Mouse (Mus musculus) liver, embryonic 14.5 days (tissue): ENCODE measurements around the gene Stard9. TPM values are rescaled to one million over a fixed set of nuclear protein-coding genes. Genes with fewer than 3 reads are reported as not detected.

Experiments used
- ATAC-seq: fragments of 200-750 bp; cut with Nextera tagmentation; 2 replicates; pipeline ENCODE4 v1.8.0; 2017; ENCODE audit warnings: moderate number of reproducible peaks, mild to moderate bottlenecking, moderate library complexity; ENCODE audit not compliant: insufficient read depth
- DNase-seq, 3 experiments: peaks; one replicate each; pipeline ENCODE4 v3.0.0-alpha.2; 2012 to 2013; ENCODE audit warnings: low read depth in 3 of 3, low spot score in 3 of 3
- H3K27ac ChIP-seq: fragments of 300-500 bp; sonication (generic); 2 replicates; pipeline ENCODE4 v1.5.1; 2014; ENCODE audit warnings: moderate library complexity, mild to moderate bottlenecking, control low read depth, inconsistent platforms
- H3K27me3 ChIP-seq: fragments of 300-500 bp; sonication (generic); 2 replicates; pipeline ENCODE4 v1.6.1; 2014; ENCODE audit warnings: mild to moderate bottlenecking, low read length, moderate library complexity; ENCODE audit not compliant: control insufficient read depth, insufficient read depth
- H3K36me3 ChIP-seq: fragments of 300-500 bp; sonication (generic); replicated peaks from 2 replicates; pipeline ENCODE4 v1.6.1; 2014; ENCODE audit warnings: low read depth; ENCODE audit not compliant: control insufficient read depth, insufficient read depth
- H3K4me1 ChIP-seq, 2 experiments: fragments of 200-500 bp in 1 of 2; fragments of 300-500 bp in 1 of 2; sonication (generic) in 1 of 2; replicated peaks; 2 replicates each; pipeline ENCODE4 v1.6.1; 2012 to 2014; ENCODE audit warnings: antibody characterized with exemption in 1 of 2, inconsistent platforms in 1 of 2, low read length in 1 of 2; ENCODE audit not compliant: control insufficient read depth in 2 of 2, insufficient read depth in 2 of 2
- H3K4me2 ChIP-seq: fragments of 300-500 bp; sonication (generic); 2 replicates; pipeline ENCODE4 v1.6.1; 2014; ENCODE audit warnings: low read depth, mild to moderate bottlenecking, control low read depth, moderate library complexity
- H3K4me3 ChIP-seq, 2 experiments: fragments of 200-500 bp in 1 of 2; fragments of 300-500 bp in 1 of 2; sonication (generic) in 1 of 2; 2 replicates each; pipeline ENCODE4 v1.5.1; 2012 to 2014; ENCODE audit warnings: low read depth in 2 of 2, low read length in 2 of 2, mild to moderate bottlenecking in 2 of 2, control low read depth in 1 of 2, inconsistent platforms in 1 of 2, moderate library complexity in 1 of 2; ENCODE audit not compliant: insufficient read depth in 1 of 2
- H3K9ac ChIP-seq: fragments of 300-500 bp; sonication (generic); replicated peaks from 2 replicates; pipeline ENCODE4 v1.6.1; 2014; ENCODE audit warnings: mild to moderate bottlenecking, control low read depth, moderate library complexity
- H3K9me3 ChIP-seq: fragments of 300-500 bp; sonication (generic); 2 replicates; pipeline ENCODE4 v1.6.1; 2016; ENCODE audit warnings: low read length, mixed read lengths; ENCODE audit not compliant: control insufficient read depth
- CTCF ChIP-seq: IDR thresholded peaks from 2 replicates; pipeline ENCODE4 v1.5.1; 2016; ENCODE audit warnings: antibody characterized with exemption, low read depth, control low read depth
- EP300 ChIP-seq: IDR thresholded peaks from 2 replicates; pipeline ENCODE4 v1.6.1; 2016; ENCODE audit warnings: antibody characterized with exemption, low read depth
- WGBS: fragments of 180-500 bp; shearing (Covaris S2); extraction: QIAGEN DNeasy Blood & Tissue Kit; methylation state at CpG from one replicate; pipeline ENCODE4 v1.1.7; 2014; ENCODE audit not compliant: insufficient replicate concordance; 5-methylcytosine and 5-hydroxymethylcytosine counted together
- polyA plus RNA-seq, 2 experiments: library from polyadenylated mRNA; depleted of rRNA in 1 of 2; stranded (reverse) in 1 of 2; unstranded in 1 of 2; fragments of >200 nt; fragmentation: Nextera tagmentation in 1 of 2; extraction: Ambion mirVana in 1 of 2; gene quantifications; 2 replicates each; pipeline versions ENCODE4 v1.2.1 to v1.2.3; 2012 to 2014

Gene Stard9
- polyA plus RNA-seq, 2 experiments = 0.56 to 1.5 TPM

GRCm38 (mm10) chr2:120659318-120659717 lies 30.4 kb downstream of the Stard9 start:
- H3K36me3 ChIP-seq = no peaks in the 10 kb centered on the region
- no peak overlapping the region for H3K9ac ChIP-seq
- no peak for DNase-seq
- H3K27me3 ChIP-seq = no peaks in the 10 kb centered on the region
- H3K9me3 ChIP-seq = no peaks in the 10 kb centered on the region
- TF ChIP-seq CTCF = no peak
- TF ChIP-seq EP300 = no peak
- H3K4me2 ChIP-seq = no peak overlapping the region
- no peak for ATAC-seq
- no peak overlapping the region for H3K27ac ChIP-seq
- peaks cover 20 to 43% of the 10 kb centered on the region in 2 experiments for H3K4me1 ChIP-seq
- no peak overlapping the region for H3K4me3 ChIP-seq

GRCm38 (mm10) chr2:120660486-120661078 lies 31.7 kb downstream of the Stard9 start:
- peak; percentile 88 for TF ChIP-seq EP300
- no peak for TF ChIP-seq CTCF
- Histone ChIP-seq H3K4me3 (no peak overlapping the region), H3K9me3 (no peaks in the 10 kb centered on the region), H3K27me3 (no peaks in the 10 kb centered on the region), H3K4me1 (peaks cover 20 to 43% of the 10 kb centered on the region in 2 experiments), H3K4me2 (0 out of 2 replicates have a peak overlapping the region, but pooled peaks have one; percentile 22), H3K27ac (no peak overlapping the region), H3K36me3 (no peaks in the 10 kb centered on the region), H3K9ac (no peak overlapping the region; the same call in 1 of the 2 replicates)
- ATAC-seq = peak; percentile 83
- 17% methylated on average over 5 of the region's 5 CpGs for WGBS
- DNase-seq = peak; percentile 49 to 60 (median 58)

- H3K36me3 ChIP-seq = no peaks in the 10 kb centered on the region
- no peak for ATAC-seq
These were observed 33.8 kb downstream of the Stard9 start for GRCm38 (mm10) chr2:120662766-120663165.

GRCm38 (mm10) chr2:120663491-120664154 lies 34.7 kb downstream of the Stard9 start:
- H3K36me3 ChIP-seq = no peaks in the 10 kb centered on the region
- no peak overlapping the region for H3K9ac ChIP-seq
- DNase-seq = no peak
- H3K4me3 ChIP-seq = no peak overlapping the region
- no peaks in the 10 kb centered on the region for H3K9me3 ChIP-seq
- 65% methylated on average over 3 of the region's 3 CpGs for WGBS
- no peaks in the 10 kb centered on the region for H3K27me3 ChIP-seq
- TF ChIP-seq EP300 = no peak
- no peak for TF ChIP-seq CTCF
- H3K4me1 ChIP-seq = peaks cover 13 to 26% of the 10 kb centered on the region in 2 experiments
- no peak overlapping the region for H3K4me2 ChIP-seq
- H3K27ac ChIP-seq = no peak overlapping the region
- no peak for ATAC-seq

More at GRCm38 (mm10) chr2:120662766-120663165, 33.8 kb downstream of the Stard9 start:
- Histone ChIP-seq H3K27ac (no peak overlapping the region), H3K4me1 (peaks cover 13 to 30% of the 10 kb centered on the region in 2 experiments), H3K9me3 (no peaks in the 10 kb centered on the region), H3K4me3 (no peak overlapping the region), H3K9ac (no peak overlapping the region), H3K4me2 (no peak overlapping the region), H3K27me3 (no peaks in the 10 kb centered on the region)
- no peak for TF ChIP-seq CTCF
- no peak for TF ChIP-seq EP300
- DNase-seq = no peak

GRCm38 (mm10) chr2:120667446-120667845 lies 38.5 kb downstream of the Stard9 start:
- H3K4me1 ChIP-seq = no peaks in the 10 kb centered on the region
- H3K27ac ChIP-seq = no peak overlapping the region
- ATAC-seq = no peak
- no peaks in the 10 kb centered on the region for H3K36me3 ChIP-seq
- TF ChIP-seq EP300 = no peak
- TF ChIP-seq CTCF = no peak
- WGBS = 42% methylated on average over 2 of the region's 2 CpGs
- H3K27me3 ChIP-seq = no peaks in the 10 kb centered on the region
- no peaks in the 10 kb centered on the region for H3K9me3 ChIP-seq
- no peak overlapping the region for H3K9ac ChIP-seq
- DNase-seq = no peak
- H3K4me2 ChIP-seq = no peak overlapping the region
- no peak overlapping the region for H3K4me3 ChIP-seq
